Mouse (Mus musculus) spleen, adult 2 months (tissue): ENCODE measurements around the gene Dync1i1.

Experiments used
- CTCF ChIP-seq: fragments of 200-500 bp; IDR thresholded peaks from 2 replicates; pipeline ENCODE4 v1.5.1; 2011; ENCODE audit warnings: mild to moderate bottlenecking, inconsistent platforms; ENCODE audit not compliant: insufficient read depth, insufficient read length, insufficient replicate concordance; ENCODE audit errors: extremely low read depth
- POLR2A ChIP-seq: fragments of 200-500 bp; IDR thresholded peaks from 2 replicates; pipeline ENCODE4 v1.6.1; 2011; ENCODE audit warnings: low read depth, low read length, inconsistent platforms

DNA sequence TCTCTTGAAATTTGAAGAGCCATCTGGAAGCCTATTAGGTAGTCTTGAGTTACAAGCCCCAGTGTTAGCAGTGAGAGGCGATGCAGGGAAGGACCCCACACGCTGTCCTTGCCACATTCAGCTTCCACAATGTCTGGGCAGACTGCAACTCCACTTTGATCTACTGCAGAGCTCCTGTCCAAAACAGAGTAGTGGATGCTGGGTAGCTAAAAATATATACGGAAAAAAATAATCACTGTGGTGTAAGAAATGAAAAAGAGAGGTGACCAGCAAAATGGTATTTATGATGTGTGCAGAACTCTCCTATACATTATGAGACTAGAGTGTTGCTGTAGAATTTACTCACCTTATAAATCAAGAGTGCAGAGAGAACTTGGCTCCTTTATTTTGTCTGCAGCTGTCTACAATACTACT is 82.6 kb downstream of the Dync1i1 start:
- no peak for TF ChIP-seq CTCF
- TF ChIP-seq POLR2A = no peak
